Mouse (Mus musculus): ENCODE measurements around the gene Fam174a.

The Fam174a gene

DNA sequence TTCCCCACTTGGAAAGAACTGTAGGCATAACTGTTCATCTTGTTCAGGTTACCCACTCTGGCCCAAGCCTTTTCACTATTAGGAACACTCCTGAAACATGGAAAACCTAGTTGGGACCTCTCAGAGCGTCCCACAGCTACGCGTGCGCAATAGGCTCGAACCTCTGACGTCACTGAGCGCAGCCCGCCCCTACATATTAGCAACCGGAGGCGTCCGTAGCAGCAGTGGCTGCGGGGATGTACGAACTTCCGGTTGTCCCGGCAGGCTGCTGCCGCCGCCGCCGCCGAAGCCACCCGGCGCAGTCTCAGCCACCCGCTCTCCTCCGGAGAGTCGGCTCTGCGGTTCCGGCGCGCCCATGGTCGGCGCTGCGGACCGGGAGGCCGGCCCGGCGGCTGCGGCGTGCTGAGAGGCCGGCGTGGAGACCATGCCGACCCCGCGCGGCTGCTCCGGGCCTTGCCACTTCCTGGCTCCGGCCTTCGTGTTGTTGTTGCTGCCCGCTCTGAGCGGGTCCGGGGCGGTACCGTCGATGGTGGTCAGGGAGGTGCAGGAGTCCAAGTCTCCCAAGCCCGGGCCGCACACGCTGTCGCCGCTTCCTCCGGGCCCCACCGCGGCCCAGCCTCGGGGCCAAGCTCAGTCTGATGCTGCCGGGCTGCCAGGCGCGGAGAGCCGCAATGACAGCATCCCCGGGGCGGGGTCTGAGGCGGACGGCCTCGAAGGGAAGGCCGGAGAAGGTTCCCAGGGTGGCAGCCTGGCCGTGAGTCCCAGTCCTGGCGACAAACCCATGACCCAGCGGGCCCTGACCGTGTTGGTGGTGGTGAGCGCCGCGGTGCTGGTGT lies at the start of gene Fam174a:
Gene Fam174a, plus strand, starts transcription at position 231 of the 836 bp plus-strand sequence.
- DNase-seq (ENCODE audit: low read depth, low spot score): peak; percentile 93

DNA sequence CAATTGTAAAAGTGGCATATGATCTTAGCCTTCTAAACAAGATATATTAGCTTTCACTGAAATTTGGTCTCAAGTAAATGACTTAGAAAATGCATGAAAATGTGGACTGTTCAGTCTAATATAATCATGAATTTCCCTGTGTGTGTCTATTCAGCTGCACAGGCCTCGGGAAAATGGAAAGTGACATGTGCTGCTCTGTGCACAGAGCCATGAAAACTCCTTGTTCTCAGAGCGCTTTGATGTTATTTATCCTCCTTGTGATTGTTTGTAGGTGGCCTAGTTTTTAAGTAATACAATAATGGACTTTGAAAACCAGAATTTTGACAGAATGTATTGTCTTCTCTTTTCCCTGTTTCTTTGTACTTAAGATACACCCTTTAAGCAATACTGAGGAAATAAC lies 49.6 kb upstream of the Fam174a start:
- DNase-seq (ENCODE audit: low read depth, low spot score): no peak

DNA sequence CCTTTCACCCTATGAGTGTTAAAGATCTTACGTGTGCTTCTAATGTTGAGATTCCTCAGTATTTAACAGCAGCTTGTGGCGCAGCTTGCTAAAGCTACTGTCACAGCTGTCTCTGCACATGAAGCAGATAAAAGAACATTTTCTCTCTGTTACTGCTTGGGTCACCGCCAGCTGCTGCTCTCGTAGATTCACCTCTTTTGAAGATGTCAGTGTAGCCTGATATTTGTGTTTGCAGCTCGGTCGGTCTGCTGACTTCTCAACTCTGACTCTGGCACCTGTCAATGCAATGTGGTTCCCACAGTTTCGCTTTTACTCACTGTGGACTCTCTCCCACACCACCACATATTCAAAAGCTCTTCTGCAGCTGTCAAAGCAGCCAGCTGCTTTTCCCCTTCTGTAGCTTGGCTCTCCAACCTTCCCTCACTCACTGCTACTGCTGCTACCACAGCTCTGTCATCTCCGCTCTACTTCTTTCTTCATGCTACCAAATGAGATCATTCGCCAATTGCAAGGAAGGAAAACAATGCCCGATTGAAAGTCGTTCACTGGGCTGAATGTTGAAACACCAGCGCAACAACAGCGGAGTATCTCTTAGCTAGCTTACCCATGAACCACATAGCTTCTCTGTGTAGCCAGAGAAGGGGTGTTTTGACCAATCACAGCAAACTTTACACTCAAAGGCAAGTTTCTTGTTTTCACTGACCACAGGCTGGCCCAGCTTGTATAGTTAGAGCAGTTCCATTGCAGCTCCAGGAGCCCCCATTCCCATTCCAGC lies 45.3 kb upstream of the Fam174a start:
- DNase-seq (ENCODE audit: low read depth, low spot score): no peak

DNA sequence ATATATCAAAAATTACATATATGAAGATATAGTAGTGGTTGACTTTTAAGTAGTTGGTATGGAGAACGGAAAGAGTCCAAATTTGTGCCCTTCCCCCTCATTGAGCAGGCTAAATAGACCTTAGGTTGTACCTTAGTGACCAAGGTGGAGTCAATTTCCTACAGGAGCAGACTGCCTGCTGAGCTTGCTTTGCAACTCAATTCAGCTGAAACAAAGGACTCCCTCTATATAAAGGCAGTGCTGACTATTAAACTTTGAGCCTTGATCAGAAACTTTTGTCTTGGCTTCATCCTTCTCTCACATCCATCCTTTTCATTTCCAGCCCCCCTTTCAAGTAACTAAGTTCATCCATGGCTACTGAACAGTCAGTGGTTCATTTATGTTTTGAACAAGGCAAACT lies 40.1 kb upstream of the Fam174a start:
- DNase-seq (ENCODE audit: low read depth, low spot score): peak; percentile 55

DNA sequence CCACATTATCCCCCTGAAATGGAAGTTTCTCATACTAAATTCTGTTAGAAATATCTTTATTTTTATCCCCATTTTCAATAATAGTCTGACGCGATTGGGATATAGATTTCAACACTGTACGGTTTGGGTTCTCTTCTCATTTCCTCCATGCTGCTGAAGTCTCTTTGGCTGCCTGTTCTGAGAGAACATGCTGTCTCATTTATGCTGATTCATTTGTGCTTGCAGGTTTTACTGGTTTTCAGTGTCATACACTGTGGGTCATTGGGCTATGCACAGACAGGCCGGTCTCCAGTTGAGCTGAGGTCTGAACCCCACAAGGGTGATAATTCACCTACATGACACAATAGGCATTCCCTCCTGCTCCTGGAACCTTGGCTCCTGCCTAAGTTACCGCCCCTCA lies 5.1 kb upstream of the Fam174a start:
- DNase-seq (ENCODE audit: low read depth, low spot score): no peak

DNA sequence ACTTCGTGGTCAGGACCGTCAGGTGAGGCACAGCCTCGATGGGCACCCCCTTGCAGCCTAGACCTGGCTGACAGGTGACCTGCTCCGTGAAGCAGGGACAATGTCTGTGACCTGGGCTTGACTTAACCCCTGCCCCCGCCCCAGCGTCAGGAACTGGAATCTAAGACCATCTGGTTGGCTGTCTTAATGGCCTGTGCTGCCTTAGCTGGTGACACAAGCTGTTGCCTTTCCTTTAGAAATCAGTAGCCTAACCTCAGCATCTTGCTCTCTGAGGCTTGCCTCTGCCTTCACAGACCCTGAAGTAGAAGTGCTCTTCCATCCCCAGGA lies 769 bp downstream of the Fam174a start:
- peak; percentile 53 for DNase-seq (ENCODE audit: low read depth, low spot score)

DNA sequence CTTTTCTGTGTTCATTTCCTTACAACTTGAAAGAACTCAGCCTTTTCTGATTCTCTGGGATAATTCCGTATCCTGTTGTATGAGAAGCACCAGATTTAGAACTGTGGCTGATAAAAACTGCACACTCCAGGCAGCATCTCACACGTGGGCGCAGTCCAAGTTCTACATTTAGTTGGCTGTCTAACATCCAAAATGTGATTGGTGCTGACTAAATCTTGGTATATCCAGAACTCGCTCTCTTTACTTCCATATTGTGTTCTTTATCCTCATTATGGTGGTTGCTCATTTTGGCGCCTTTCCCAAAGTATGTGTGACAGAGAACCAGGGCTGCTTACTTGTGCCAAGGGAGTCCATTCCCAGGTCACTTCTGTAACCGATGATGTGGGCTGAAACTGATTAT lies 2.6 kb downstream of the Fam174a start:
- DNase-seq (ENCODE audit: low read depth, low spot score): no peak

DNA sequence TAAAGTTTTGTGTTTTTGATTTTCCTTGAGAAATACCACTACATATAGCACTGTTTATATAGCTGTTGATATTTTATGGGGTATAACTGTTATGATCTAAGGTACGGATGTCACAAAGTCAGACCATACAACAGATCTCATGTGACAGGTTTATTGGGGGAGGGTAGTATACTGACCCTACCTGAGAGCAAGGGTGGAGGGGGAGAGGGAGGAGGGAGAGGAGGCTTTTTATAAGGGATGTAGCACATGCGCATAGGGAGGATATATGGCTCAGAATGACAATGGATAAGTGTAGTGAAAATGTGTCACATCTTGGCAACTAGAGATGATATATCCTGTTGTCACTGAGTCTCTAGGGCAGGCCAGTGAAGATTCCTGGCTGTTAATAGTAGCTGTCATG lies 8.8 kb downstream of the Fam174a start:
- no peak for DNase-seq (ENCODE audit: low read depth, low spot score)

DNA sequence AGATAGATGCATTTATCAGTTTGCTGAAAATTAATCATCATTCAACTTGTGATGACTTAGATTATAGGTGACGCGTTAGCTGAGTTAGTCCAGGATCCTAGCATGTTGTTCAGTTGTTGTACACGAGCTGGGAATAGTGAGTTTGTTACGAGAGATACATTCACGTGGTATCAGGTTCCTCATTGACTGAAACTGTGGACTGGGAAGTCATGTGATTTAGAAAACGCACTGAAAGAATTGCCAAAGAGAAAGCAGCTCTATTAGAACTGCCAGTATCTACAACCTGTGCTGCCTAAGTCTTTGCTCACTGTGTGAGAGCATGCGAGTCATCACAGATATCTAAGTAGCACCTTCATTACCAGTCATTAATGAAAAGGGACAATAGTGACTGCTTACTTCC lies 9.6 kb downstream of the Fam174a start:
- no peak for DNase-seq (ENCODE audit: low read depth, low spot score)

DNA sequence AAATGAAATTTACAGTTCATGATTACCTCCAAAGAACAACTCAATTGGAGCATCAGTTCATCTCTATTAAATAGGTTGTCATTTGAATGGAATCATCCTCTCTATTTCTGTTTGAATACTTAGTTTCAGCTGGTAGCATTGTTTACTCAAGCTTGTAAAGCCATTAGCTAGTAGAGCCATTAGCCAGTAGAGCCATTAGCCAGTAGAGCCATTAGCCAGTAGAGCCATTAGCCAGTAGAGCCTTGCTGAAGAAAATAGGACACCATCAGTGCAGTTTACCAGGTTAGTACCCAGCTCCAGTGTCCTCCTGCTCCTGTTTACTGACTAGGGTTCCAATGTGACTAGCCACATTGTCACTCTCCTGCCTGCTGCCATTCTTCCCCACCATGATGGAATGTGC lies 13.4 kb downstream of the Fam174a start:
- DNase-seq (ENCODE audit: low read depth, low spot score): no peak

DNA sequence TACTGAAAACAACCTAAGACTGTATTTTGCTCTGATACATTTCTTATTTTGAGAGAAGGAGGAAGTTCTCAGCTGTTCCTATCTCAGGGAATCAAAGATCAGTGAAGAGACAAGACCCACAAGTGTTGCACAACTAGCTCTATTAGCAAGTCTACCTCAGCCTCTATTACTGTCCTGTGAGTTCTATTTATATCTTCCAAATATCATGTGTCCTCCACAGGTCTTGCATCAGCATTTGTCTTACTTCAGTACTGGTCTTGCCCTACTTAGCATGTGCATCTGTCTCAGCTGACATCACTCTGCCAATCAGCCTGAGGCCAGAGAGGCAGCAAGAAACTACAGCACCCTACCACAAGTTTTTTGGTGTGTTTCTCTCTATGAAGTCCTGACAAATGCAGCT lies 26.2 kb downstream of the Fam174a start:
- DNase-seq (ENCODE audit: low read depth, low spot score): no peak

DNA sequence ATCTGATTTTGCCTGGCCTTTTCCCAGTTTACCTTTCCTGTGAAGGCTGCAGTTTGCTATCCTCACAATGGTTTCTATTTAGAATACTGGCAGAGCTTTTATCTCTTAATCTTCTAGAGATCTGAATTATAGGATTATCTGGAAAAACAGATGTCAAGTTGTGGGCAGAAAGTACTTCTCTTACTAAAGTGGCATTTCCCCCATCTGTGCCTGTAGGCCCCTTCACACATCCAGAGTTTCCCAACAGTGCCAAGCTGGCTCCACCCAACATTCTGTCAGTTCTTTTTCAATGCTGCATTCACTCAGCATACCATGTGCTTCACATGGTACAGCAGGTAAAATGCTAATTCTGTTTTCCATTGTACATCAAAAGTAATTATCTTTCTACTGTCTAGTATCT lies 28.8 kb downstream of the Fam174a start:
- DNase-seq (ENCODE audit: low read depth, low spot score): no peak

DNA sequence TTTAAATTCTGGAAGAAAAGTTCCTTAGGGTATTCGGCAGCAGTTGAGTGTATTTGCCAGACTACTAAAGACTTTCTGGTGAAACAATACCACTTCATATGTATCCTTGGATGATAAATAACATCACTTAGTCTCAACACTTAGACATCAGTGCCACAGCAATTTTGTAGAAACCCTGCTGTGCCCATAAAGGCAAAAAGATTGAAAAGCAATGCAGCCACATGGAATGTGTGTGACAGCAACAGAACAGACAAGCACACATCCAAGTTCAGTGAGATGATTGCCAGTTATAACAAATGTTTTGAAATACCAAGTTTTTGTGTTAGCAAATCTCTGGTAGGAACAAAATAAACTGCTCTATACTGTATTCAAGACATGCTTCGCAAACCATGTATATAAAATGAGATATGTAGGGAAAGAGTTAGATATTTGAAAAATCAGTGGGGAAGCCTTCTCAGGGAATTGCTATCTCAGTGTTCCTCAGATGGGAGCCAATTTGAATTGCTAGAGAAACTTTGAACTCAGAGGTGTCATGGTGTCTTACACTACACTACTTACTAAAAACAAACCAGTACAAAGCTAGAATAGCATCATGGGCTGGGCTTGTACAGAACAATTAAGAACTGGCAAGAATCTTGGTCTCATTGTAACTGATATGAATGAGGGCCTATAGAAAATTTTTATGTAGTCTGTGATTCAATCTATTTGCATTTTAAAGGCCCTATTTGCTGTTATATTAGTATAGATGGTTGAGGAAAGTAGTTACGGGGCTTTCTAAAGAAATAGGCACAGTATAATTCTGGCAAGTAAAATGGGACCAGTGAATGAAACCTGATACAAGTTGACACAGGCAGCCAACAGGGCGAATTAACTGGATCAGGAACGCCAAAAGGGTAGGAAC lies 30.4 kb downstream of the Fam174a start:
- DNase-seq (ENCODE audit: low read depth, low spot score): no peak

DNA sequence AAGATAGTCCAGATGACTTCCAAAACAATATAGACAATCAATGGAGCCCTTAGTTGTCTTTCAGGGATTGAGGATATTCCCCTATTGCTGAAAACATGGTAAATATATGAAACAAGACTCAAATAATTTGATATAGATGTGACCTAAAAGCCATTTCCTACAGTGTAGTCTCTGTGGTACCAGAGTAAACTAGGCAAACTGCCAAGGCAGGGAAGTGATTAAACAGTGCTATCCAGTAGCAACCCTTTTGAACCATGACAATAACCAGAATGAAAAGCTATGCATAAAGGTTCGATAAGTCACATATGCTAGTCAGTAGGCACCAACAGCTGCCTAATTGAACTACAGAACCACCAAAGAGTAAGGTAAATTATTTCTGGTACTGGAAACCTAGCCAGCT lies 40.7 kb downstream of the Fam174a start:
- DNase-seq (ENCODE audit: low read depth, low spot score): no peak

DNA sequence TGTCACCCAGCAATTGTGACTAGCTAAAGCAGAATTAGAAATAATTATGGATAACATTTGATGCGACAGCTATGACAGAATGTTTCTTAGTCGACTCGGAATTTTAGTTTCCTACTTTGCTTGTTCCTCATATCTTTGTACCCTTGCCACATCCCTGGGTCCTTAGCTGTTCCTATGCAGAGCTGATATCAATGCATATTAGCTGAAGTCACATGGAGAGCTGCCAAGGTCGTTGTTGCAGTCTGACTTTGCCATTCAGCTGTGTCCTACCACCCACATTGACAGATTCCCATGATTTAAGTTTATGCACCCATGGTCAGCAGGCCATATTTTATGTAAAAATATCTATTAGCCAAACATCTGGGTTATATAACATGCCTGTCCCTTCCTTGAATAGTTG lies 43.5 kb downstream of the Fam174a start:
- no peak for DNase-seq (ENCODE audit: low read depth, low spot score)

DNA sequence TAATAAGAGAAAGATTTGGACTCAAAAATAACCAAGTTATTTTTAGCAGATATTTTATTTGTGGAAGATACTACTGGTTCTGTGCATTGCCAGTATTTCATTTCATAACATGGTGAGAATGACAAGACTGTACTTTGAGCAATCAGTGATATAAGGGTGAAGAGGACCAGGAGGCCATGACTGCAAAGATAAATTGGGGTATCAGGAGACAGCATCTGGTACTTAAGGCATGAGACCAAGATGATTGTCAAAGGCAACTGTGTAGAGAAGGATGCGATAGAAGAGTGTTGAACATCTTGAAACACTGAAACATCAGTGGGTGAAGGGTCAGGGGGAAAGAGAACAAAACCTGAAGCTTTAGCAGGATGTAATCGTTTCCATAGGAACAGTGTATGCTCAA lies 50.3 kb downstream of the Fam174a start:
- DNase-seq (ENCODE audit: low read depth, low spot score): no peak

DNA sequence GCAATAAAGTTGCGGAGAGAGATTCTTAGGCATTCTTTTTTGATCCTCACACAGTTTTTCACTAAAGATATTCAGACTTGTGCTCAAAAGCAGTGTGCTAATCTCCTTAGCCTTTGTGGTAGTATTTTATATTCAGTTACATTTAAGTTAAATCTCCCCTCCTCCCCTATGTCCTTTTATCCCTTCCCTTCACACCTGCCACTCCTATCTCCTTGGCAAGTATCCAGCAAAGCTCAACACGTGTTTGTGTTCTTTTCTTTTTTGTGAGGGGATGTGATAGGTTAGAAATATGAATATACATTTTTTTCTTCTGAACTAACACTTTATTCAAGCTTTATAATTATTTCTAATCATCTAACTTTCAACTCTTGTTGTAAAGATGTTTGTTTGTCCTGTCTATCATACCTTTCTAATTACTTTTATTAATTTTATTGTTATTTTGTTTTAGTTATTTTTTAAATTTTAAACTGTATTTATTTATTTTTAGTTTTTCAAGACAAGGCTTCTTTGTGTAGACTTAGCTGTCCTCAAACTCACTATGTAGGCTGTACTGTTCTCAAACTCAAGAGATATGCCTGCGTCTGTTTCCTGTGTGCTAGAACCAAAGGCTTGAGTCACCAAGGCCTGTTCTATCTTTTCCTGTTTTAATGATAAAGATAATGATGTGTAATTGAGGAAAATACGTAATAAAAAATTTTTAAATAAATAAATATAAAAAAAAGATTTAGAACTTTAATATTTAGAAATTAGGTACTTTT lies 53.4 kb downstream of the Fam174a start:
- no peak for DNase-seq (ENCODE audit: low read depth, low spot score)

DNA sequence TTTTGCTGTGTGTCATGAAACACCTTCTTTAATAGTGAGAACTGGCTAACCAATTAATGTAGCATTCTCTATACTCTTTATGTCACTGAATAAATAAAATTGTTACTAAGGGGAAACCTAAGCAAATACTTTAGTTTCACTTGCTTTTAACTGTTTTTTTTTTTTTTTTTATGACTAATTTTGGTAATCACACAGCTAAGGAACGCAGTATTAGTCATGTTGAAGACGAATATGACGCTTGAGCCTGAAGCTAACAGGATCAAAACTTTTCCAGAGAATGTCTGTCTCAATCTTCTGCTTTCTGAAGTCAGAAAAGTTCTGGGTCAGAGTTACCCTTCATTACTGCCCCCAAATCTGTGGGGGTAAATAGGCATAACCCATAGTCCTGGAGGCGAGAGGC lies 54.3 kb downstream of the Fam174a start:
- no peak for DNase-seq (ENCODE audit: low read depth, low spot score)

DNA sequence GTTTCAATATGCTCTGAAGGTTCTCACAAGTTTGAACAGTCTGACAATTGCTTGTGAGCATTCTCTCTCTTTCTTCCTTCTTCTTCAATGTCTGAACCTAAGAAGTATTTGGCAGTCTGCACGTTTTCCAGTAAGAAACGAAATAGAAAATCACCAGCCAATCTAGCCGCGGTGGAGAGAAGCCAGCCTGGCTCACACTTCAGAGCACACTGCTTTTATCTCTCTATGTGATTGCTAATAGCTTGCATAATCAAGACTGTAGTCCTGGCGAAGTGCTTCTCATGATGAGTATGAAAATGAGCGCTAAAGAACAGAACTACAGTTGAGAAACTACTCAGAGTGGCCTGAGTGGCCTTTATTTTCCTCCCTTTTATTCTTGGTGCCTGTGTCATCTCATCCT lies 62.0 kb downstream of the Fam174a start:
- DNase-seq (ENCODE audit: low read depth, low spot score): no peak

DNA sequence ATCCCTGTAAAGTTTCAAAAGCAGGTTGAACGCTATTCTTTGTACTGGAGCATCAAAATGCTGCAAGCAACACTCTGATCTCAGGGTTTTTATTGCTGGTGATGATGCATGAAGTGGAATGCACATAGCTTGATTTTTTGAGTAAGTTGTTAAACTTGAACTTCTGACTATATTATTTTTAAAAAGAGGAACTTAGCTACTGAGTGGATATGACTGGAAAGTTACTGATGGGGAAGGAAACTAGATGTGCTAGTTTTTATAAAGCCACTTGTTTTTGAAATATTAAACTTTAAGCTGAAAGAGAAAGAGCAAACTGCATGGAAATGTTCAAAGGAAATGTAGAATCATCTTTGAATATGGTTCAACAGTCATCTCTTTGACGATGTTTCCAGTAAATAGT lies 67.6 kb downstream of the Fam174a start:
- DNase-seq (ENCODE audit: low read depth, low spot score): no peak

Measured in ZHBTc4 (cell line).